Mouse (Mus musculus) midbrain, embryonic 11.5 days (tissue): ENCODE results near the gene Nfe2l2. TPM values are rescaled to one million over a fixed set of nuclear protein-coding genes. Genes with fewer than 3 reads are reported as not detected.

Experiments
- ATAC-seq: fragments of 200-750 bp; cut with Nextera tagmentation; 2 replicates; pipeline ENCODE4 v1.8.0; 2017; ENCODE audit warnings: moderate TSS enrichment, moderate library complexity; ENCODE audit not compliant: low FRiP score
- DNase-seq: peaks from one replicate; pipeline ENCODE4 v3.0.0; 2015; ENCODE audit warnings: low spot score; ENCODE audit errors: missing footprints
- H3K27ac ChIP-seq: fragments of 300-500 bp; sonication (generic); 2 replicates; pipeline ENCODE4 v1.5.1; 2014; ENCODE audit warnings: low read depth, low read length
- H3K27me3 ChIP-seq: fragments of 300-500 bp; sonication (generic); 2 replicates; pipeline ENCODE4 v1.6.1; 2014; ENCODE audit warnings: mild to moderate bottlenecking, low read length, moderate library complexity, mixed read lengths; ENCODE audit not compliant: control insufficient read depth, insufficient read depth
- H3K36me3 ChIP-seq: fragments of 300-500 bp; sonication (generic); 2 replicates; pipeline ENCODE4 v1.6.1; 2014; ENCODE audit warnings: mild to moderate bottlenecking, low read length, moderate library complexity, mixed read lengths; ENCODE audit not compliant: control insufficient read depth, insufficient read depth
- H3K4me1 ChIP-seq: fragments of 300-500 bp; sonication (generic); 2 replicates; pipeline ENCODE4 v1.6.1; 2014; ENCODE audit warnings: low read length; ENCODE audit not compliant: control insufficient read depth, insufficient read depth
- H3K4me2 ChIP-seq: fragments of 300-500 bp; sonication (generic); 2 replicates; pipeline ENCODE4 v1.6.1; 2014; ENCODE audit warnings: mild to moderate bottlenecking, moderate library complexity
- H3K4me3 ChIP-seq: fragments of 300-500 bp; sonication (generic); 2 replicates; pipeline ENCODE4 v1.5.1; 2014; ENCODE audit warnings: low read depth, low read length
- H3K9ac ChIP-seq: fragments of 300-500 bp; sonication (generic); 2 replicates; pipeline ENCODE4 v1.6.1; 2014; ENCODE audit warnings: low read length
- H3K9me3 ChIP-seq: fragments of 300-500 bp; sonication (generic); 2 replicates; pipeline ENCODE4 v1.6.1; 2016; ENCODE audit warnings: low read length; ENCODE audit not compliant: control insufficient read depth
- WGBS: fragments of 180-500 bp; shearing (Covaris S2); extraction: QIAGEN DNeasy Blood & Tissue Kit; methylation state at CpG from one replicate; pipeline ENCODE4 v1.1.7; 2014; 5-methylcytosine and 5-hydroxymethylcytosine counted together
- polyA plus RNA-seq: library from polyadenylated mRNA; unstranded; fragments of >200 nt; fragmentation: Nextera tagmentation; extraction: Ambion mirVana; gene quantifications from 2 replicates; pipeline ENCODE4 v1.2.1, GENCODE M21; 2014

Gene Nfe2l2
- polyA plus RNA-seq, 1 experiment from 2014 or later: 27.0 TPM

- Histone ChIP-seq H3K9me3 (no peaks in the 10 kb centered on the region), H3K4me2 (peak overlapping the region; percentile 70), H3K9ac (peak overlapping the region; percentile 100), H3K27ac (peak overlapping the region; percentile 96; the same call in 1 of the 2 replicates), H3K27me3 (no peaks in the 10 kb centered on the region), H3K4me1 (peaks cover 13% of the 10 kb centered on the region; the same call in 1 of the 2 replicates), H3K4me3 (peak overlapping the region; percentile 98), H3K36me3 (peaks cover 13% of the 10 kb centered on the region)
- peak; percentile 91 for DNase-seq
- no peak for ATAC-seq
- 5% methylated on average over 15 of the region's 15 CpGs for WGBS
These were observed 44.0 kb downstream of the Nfe2l2 start for GRCm38 (mm10) chr2:75660255-75660948.

GRCm38 (mm10) chr2:75659629-75659960 lies 44.8 kb downstream of the Nfe2l2 start:
- DNase-seq (peak; percentile 97), ATAC-seq (peak; percentile 79)
- H3K27me3 ChIP-seq: no peaks in the 10 kb centered on the region
- peak overlapping the region; percentile 96 for H3K27ac ChIP-seq
- peak overlapping the region; percentile 98 for H3K4me3 ChIP-seq
- H3K36me3 ChIP-seq: peaks cover 13% of the 10 kb centered on the region
- under 1% methylated on average over 33 of the region's 47 CpGs for WGBS
- H3K4me1 ChIP-seq: peaks cover 13% of the 10 kb centered on the region; the same call in 1 of the 2 replicates
- H3K4me2 ChIP-seq: peak overlapping the region; percentile 70
- H3K9ac ChIP-seq: peak overlapping the region; percentile 100
- H3K9me3 ChIP-seq: no peaks in the 10 kb centered on the region

GRCm38 (mm10) chr2:75658727-75659628 lies 45.5 kb downstream of the Nfe2l2 start, which contains the start of gene Hnrnpa3:
Gene Hnrnpa3 (plus strand): TSS chr2:75659261.
- H3K4me1 ChIP-seq: peaks cover 13% of the 10 kb centered on the region; the same call in 1 of the 2 replicates
- peak within 1 kb of the TSS; percentile 96 for H3K27ac ChIP-seq
- WGBS: under 1% methylated on average over 88 of the region's 102 CpGs
- H3K9me3 ChIP-seq: no peaks in the 10 kb centered on the region
- H3K9ac ChIP-seq: peak within 1 kb of the TSS; percentile 100
- peak within 1 kb of the TSS; percentile 70 for H3K4me2 ChIP-seq
- H3K4me3 ChIP-seq: peak within 1 kb of the TSS; percentile 98
- peak; percentile 100 for DNase-seq
- H3K27me3 ChIP-seq: no peaks in the 10 kb centered on the region
- peak; percentile 94 for ATAC-seq
- H3K36me3 ChIP-seq: peaks cover 11% of the 10 kb centered on the region

- Histone ChIP-seq H3K4me2 (peak overlapping the region; percentile 58), H3K36me3 (peaks cover 6% of the 10 kb centered on the region; the same call in 1 of the 2 replicates), H3K9ac (peak overlapping the region; percentile 95), H3K27me3 (no peaks in the 10 kb centered on the region), H3K9me3 (no peaks in the 10 kb centered on the region), H3K27ac (peak overlapping the region; percentile 96), H3K4me1 (peaks cover 13% of the 10 kb centered on the region; the same call in 1 of the 2 replicates), H3K4me3 (peak overlapping the region; percentile 98)
- ATAC-seq (no peak), DNase-seq (peak; percentile 96)
- WGBS: 2% methylated on average over 18 of the region's 18 CpGs
These were observed 46.3 kb downstream of the Nfe2l2 start for GRCm38 (mm10) chr2:75657907-75658691.

- DNase-seq (no peak), ATAC-seq (no peak)
- H3K4me2 ChIP-seq: no peak overlapping the region
- peaks cover 13% of the 10 kb centered on the region; the same call in 1 of the 2 replicates for H3K4me1 ChIP-seq
- H3K27ac ChIP-seq: no peak overlapping the region
- no peaks in the 10 kb centered on the region for H3K9me3 ChIP-seq
- no peak overlapping the region for H3K9ac ChIP-seq
- no peaks in the 10 kb centered on the region for H3K36me3 ChIP-seq
- H3K27me3 ChIP-seq: no peaks in the 10 kb centered on the region
- H3K4me3 ChIP-seq: no peak overlapping the region
- WGBS: 98% methylated on average over 5 of the region's 5 CpGs
These were observed 47.5 kb downstream of the Nfe2l2 start for GRCm38 (mm10) chr2:75656924-75657323.

- 81% methylated on average over 1 of the region's 1 CpGs for WGBS
- no peaks in the 10 kb centered on the region for H3K9me3 ChIP-seq
These were observed 49.8 kb downstream of the Nfe2l2 start for GRCm38 (mm10) chr2:75654679-75655078.

GRCm38 (mm10) chr2:75653150-75653549 lies 51.3 kb downstream of the Nfe2l2 start:
- DNase-seq (no peak), ATAC-seq (no peak)
- Histone ChIP-seq H3K4me1 (peaks cover 5% of the 10 kb centered on the region; the same call in 1 of the 2 replicates), H3K27ac (no peak overlapping the region), H3K27me3 (no peaks in the 10 kb centered on the region), H3K9ac (no peak overlapping the region), H3K4me3 (no peak overlapping the region), H3K4me2 (no peak overlapping the region), H3K9me3 (no peaks in the 10 kb centered on the region), H3K36me3 (no peaks in the 10 kb centered on the region)

More at GRCm38 (mm10) chr2:75654679-75655078, 49.8 kb downstream of the Nfe2l2 start:
- H3K27ac ChIP-seq: no peak overlapping the region
- no peaks in the 10 kb centered on the region for H3K27me3 ChIP-seq
- H3K4me3 ChIP-seq: no peak overlapping the region
- peaks cover 5% of the 10 kb centered on the region; the same call in 1 of the 2 replicates for H3K4me1 ChIP-seq
- H3K4me2 ChIP-seq: no peak overlapping the region
- no peak for ATAC-seq
- H3K36me3 ChIP-seq: no peaks in the 10 kb centered on the region
- no peak overlapping the region for H3K9ac ChIP-seq
- no peak for DNase-seq

GRCm38 (mm10) chr2:75650437-75650836 lies 54.0 kb downstream of the Nfe2l2 start:
- ATAC-seq (no peak), DNase-seq (no peak)
- 88% methylated on average over 1 of the region's 1 CpGs for WGBS
- Histone ChIP-seq H3K36me3 (no peaks in the 10 kb centered on the region), H3K9me3 (no peaks in the 10 kb centered on the region), H3K4me3 (no peak overlapping the region), H3K4me1 (no peaks in the 10 kb centered on the region), H3K4me2 (no peak overlapping the region), H3K27ac (no peak overlapping the region), H3K9ac (no peak overlapping the region), H3K27me3 (no peaks in the 10 kb centered on the region)
